Mouse (Mus musculus) G1E (cell line): Measurements from ENCODE around the gene Ppp1r14b.

Experiments used
- CTCF ChIP-seq: IDR thresholded peaks from 2 replicates; pipeline ENCODE4 v1.5.1; 2012; ENCODE audit warnings: low read depth, low read length, inconsistent platforms, mixed read lengths
- GATA1 ChIP-seq: IDR thresholded peaks from 2 replicates; pipeline ENCODE4 v1.6.1; 2012; ENCODE audit warnings: borderline replicate concordance, low read length, inconsistent platforms, mixed read lengths
- GATA2 ChIP-seq: IDR thresholded peaks from 2 replicates; pipeline ENCODE4 v1.6.1; 2012; ENCODE audit warnings: low read depth, low read length, inconsistent platforms, borderline replicate concordance
- POLR2AphosphoS5 ChIP-seq: IDR thresholded peaks from 2 replicates; pipeline ENCODE4 v1.6.1; 2012; ENCODE audit warnings: low read depth, low read length, inconsistent platforms; ENCODE audit not compliant: insufficient replicate concordance
- TAL1 ChIP-seq: conservative IDR thresholded peaks from 2 replicates; pipeline ENCODE4 v1.6.1; 2012; ENCODE audit warnings: low read depth, low read length, inconsistent platforms, mixed read lengths

DNA sequence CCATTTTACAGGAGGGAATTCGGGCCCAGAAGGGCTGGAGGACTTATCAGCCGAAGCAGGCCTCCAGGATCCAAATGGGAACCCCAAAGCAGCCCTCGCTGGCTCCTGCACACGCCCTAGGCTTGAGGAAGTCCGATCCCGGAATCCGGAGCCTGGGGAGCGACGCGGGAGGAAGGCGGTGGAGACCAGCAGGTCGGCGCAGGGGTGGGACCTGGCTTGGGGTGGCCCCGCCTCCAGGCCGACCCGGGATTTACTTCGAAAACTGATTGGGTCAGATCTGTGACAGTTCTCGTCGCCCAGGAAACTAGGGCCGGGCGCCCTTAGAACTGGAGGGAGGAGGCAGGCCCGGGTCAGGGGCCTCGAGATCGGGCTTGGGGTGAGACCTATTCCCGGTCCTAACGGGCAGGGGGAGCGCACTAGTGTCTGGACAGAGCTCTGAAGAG lies 32.5 kb upstream of the Ppp1r14b start, which contains the start of gene Gpr137:
- TF ChIP-seq CTCF (no peak), GATA1 (no peak), POLR2AphosphoS5 (no peak), GATA2 (no peak), TAL1 (no peak)
